Mouse (Mus musculus) olfactory bulb, adult 2 months (tissue): Measurements from ENCODE around the gene Hipk1. TPM values are rescaled to one million over a fixed set of nuclear protein-coding genes. Genes with fewer than 3 reads are reported as not detected.

Source experiments
- H3K27ac ChIP-seq: fragments of 200-500 bp; 2 replicates; pipeline ENCODE4 v1.5.1; 2012; ENCODE audit warnings: low read depth, low read length; ENCODE audit not compliant: insufficient read depth
- H3K4me1 ChIP-seq: fragments of 200-500 bp; 2 replicates; pipeline ENCODE4 v1.6.1; 2012; ENCODE audit warnings: low read length; ENCODE audit not compliant: control insufficient read depth, insufficient read depth
- H3K4me3 ChIP-seq: fragments of 200-500 bp; 2 replicates; pipeline ENCODE4 v1.5.1; 2012; ENCODE audit warnings: mild to moderate bottlenecking, low read depth, low read length, moderate library complexity; ENCODE audit not compliant: insufficient read depth
- CTCF ChIP-seq: fragments of 200-500 bp; IDR thresholded peaks from 2 replicates; pipeline ENCODE4 v1.5.1; 2012; ENCODE audit warnings: low read depth, mild to moderate bottlenecking, low read length, moderate library complexity; ENCODE audit not compliant: insufficient read depth
- POLR2A ChIP-seq: fragments of 200-500 bp; IDR thresholded peaks from 2 replicates; pipeline ENCODE4 v1.6.1; 2012; ENCODE audit warnings: mild to moderate bottlenecking, low read depth, low read length, moderate library complexity; ENCODE audit not compliant: insufficient read depth
- WGBS: fragments of 180-500 bp; shearing (Covaris S2); methylation state at CpG from one replicate; pipeline ENCODE4 v1.1.7; 2018; 5-methylcytosine and 5-hydroxymethylcytosine counted together
- polyA plus RNA-seq: library from polyadenylated mRNA; stranded (reverse); fragments of >200 nt; gene quantifications from 2 replicates; pipeline ENCODE4 v1.2.4, GENCODE M21; 2012; ENCODE audit warnings: low replicate concordance; ENCODE audit not compliant: missing spikeins, insufficient read depth, insufficient read length

Gene Hipk1
- polyA plus RNA-seq, 1 experiment = not detected

- H3K4me1 ChIP-seq = peaks cover 6% of the 10 kb centered on the region; the same call in 1 of the 2 replicates
- no peak overlapping the region for H3K4me3 ChIP-seq
- WGBS = 83% methylated on average over 6 of the region's 6 CpGs
- TF ChIP-seq POLR2A = no peak
- H3K27ac ChIP-seq = no peak overlapping the region
These were observed 48.2 kb downstream of the Hipk1 start for GRCm38 (mm10) chr3:103743208-103743607.

- Histone ChIP-seq H3K4me3 (no peak overlapping the region), H3K27ac (no peak overlapping the region), H3K4me1 (peaks cover 28% of the 10 kb centered on the region)
- TF ChIP-seq CTCF = no peak
- no peak for TF ChIP-seq POLR2A
- 56% methylated on average over 5 of the region's 5 CpGs for WGBS
These were observed 51.0 kb downstream of the Hipk1 start for GRCm38 (mm10) chr3:103740342-103740741.

DNA sequence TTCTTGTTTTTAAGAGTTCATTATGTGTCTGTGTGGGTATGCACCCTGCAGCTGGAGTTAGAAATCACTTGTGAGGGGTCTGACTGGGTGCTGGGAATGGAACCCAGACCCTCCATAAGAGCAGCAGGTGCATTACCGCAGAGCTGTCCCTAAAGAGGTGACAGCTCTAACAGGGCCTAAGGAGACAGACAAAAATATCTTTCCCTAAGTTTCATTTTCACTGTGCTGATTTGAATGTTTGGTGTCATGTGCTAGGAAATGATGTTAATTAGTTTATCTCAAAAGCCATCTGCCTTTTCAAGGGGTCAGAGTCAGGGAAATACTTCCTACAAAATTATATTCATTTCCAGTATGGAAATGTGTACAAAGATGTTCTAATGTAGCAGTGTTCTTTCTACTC, 52.0 kb downstream of the Hipk1 start, which contains the start of gene Gm10964:
Gm10964 (plus strand) TSS at position 38 of the 400 bp plus-strand sequence.
- H3K27ac ChIP-seq = peak within 1 kb of the TSS; percentile 71
- peak within 1 kb of the TSS; percentile 14; the same call in 1 of the 2 replicates for H3K4me3 ChIP-seq
- 74% methylated on average over 1 of the region's 1 CpGs for whole genome bisulfite sequencing
- H3K4me1 ChIP-seq = peaks cover 35% of the 10 kb centered on the region
- TF ChIP-seq POLR2A (no peak), CTCF (no peak)

DNA sequence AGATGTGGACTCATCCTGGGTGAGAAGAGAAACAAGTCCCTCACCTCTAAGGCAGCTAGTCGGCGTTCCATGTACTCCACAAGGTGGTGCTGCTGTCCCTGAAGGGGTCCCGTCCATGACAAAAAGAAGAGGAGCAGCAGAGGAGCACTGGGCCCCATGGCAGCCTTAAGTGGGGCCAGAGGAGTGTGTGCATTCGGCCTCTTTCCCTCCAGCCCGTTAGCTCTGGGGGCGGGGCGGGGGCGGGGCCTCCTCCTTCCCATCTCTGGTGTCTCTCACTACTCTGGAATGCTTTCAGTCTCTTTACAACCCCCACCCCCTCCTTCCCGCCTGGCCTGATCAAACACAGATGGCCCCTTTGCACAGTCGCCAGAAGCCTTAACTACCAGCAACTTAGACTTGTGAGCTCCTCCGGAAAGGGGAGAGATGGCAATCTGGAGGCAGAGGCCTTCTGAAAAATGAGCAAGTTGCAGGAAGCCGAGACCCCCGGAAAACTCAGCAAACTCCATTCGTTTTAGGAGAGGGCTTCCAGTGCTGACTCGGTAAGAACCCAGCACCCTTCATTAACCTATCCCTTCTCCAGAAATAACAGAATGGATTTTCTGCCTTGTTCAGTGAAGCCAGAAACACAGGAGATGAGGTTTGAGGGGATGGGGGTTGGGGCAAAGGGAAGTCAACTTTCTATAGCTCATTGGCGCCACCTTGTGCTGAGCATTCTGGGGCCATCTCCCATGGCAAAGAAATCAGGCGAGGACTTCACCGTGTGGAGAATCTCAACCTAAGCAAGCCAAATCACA, 53.4 kb downstream of the Hipk1 start, which contains the start of gene Olfml3:
Olfml3 (minus strand) TSS at position 224 of the 794 bp plus-strand sequence.
- TF ChIP-seq POLR2A (no peak), CTCF (peak; percentile 79)
- Histone ChIP-seq H3K4me1 (peaks cover 47% of the 10 kb centered on the region), H3K4me3 (peak within 1 kb of the TSS; percentile 14), H3K27ac (peak within 1 kb of the TSS; percentile 96)
- 3% methylated on average over 18 of the region's 18 CpGs for WGBS

- peaks cover 53% of the 10 kb centered on the region for H3K4me1 ChIP-seq
- 38% methylated on average over 16 of the region's 16 CpGs for WGBS
- H3K27ac ChIP-seq = peak overlapping the region; percentile 96
- H3K4me3 ChIP-seq = no peak overlapping the region
- no peak for TF ChIP-seq CTCF
- TF ChIP-seq POLR2A = no peak
These were observed 54.2 kb downstream of the Hipk1 start for GRCm38 (mm10) chr3:103737061-103737754.

- Histone ChIP-seq H3K4me3 (no peak overlapping the region), H3K27ac (peak overlapping the region; percentile 96), H3K4me1 (peaks cover 54% of the 10 kb centered on the region)
- no peak for TF ChIP-seq CTCF
- TF ChIP-seq POLR2A = no peak
- WGBS = 77% methylated on average over 28 of the region's 28 CpGs
These were observed 55.4 kb downstream of the Hipk1 start for GRCm38 (mm10) chr3:103735776-103736600.

DNA sequence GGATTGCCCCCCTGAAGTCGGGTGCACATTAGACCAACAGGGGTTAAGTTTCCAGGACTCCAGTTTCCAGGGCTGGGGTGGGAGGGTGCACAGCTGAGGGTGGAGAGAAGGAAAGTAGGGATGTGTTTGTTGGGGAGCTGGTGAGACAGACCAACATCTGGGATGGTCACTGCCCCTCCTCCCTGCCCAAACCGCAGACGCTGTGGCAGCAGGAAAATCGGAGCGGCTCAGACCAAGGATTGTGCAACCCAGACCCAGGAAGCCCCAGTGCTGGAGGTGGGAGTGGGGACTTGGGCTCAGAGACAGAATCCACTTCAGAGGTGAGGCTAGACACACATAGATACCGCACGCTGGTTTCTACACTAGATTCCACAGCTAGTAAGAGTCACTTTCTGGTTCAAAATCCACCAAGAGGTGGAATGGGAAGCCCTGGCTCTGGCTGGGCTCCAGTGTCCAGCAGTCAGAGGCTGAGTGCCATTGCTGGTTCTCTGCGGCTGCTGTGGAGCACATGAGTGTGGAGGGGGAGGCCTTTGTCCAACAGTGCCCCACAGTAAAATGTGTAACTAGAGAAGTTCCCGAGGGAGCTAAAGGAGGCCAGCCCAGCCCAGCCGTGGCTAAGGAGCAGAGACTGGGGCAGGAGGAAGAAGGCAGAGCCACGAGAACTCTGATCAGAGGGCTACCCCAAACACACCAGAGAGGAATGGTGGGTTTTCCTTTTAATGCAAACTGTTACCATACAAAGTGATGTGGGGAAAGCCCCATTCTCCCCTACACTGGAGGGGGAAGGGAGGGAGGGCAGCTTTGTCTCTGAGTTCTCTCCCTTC, 56.5 kb downstream of the Hipk1 start:
- TF ChIP-seq CTCF = no peak
- no peak for TF ChIP-seq POLR2A
- Histone ChIP-seq H3K27ac (peak overlapping the region; percentile 96), H3K4me1 (peaks cover 54% of the 10 kb centered on the region), H3K4me3 (no peak overlapping the region)
- WGBS = 23% methylated on average over 11 of the region's 11 CpGs

- peaks cover 54% of the 10 kb centered on the region for H3K4me1 ChIP-seq
- H3K27ac ChIP-seq = peak overlapping the region; percentile 96
- WGBS = 8% methylated on average over 19 of the region's 19 CpGs
- TF ChIP-seq POLR2A (no peak), CTCF (no peak)
- H3K4me3 ChIP-seq = no peak overlapping the region
These were observed 57.3 kb downstream of the Hipk1 start for GRCm38 (mm10) chr3:103733799-103734695.
